ENCODE assay signal across 17 mouse cellular contexts in the genomic region with DNA sequence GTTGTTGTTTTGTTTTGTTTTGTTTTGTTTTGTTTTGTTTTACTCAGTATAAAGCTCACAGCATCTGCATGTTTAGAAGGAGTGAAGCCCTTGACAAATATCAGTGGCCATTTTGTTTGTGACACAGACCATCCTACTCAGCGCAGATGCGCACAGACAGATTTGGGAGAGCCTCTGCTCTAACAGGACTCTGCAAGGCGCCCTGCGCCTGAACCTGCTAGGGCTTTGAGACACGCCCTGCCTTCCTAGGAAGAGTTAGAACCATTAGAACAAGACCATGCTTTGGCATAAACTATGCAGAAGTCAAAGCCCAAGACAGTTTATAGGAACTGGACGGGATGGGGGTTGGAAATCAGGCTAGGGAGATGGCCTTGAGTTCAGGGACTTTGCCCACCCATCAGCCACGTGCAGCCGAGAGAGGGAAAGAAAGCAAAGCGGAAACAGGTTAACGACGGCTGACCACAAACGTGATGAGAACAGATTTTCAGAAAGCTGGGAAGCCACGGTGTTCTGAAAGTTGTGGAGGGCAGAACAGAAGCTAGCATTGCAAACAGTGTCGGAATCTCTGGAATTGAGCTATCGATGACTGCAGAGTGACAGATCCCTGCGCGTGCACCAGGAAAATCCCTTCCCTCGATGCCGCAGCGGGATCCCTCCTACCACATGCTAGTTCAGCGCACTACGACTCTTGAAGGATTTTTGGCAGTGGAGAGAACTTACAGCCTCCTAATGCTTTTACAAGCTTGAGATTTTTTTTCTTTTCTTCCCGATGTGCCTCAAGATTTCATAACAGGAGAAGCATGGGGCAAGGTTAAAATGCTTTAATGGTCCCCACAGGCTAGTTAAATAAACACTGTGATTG.
DNase-seq lines count a peak whose midpoint lies in the region; ATAC-seq and TF ChIP-seq lines count a peak whose summit lies in the region.
"Had no signal": no experiment of that assay in that cellular context is flagged by ENCODE, and none has a peak within 500 bp of the region (broad histone marks: within the 10 kb centered on the region; RNA-seq: fewer than 3 reads in every experiment).

No protein-coding gene starts in this region.

- peak; percentile 35 for DNase-seq in embryo, embryonic 11 days
- DNase-seq in embryo, embryonic 9.5 days (ENCODE audit: extremely low spot score) = no peak
- DNase-seq in lung, embryonic 14.5 days = peak; percentile 56
- no peak for DNase-seq in lung, adult 2 months
- DNase-seq in embryonic facial prominence, embryonic 14.5 days (ENCODE audit: low spot score) = peak; percentile 43
- peak; percentile 10 for DNase-seq in mesoderm, embryonic 11.5 days (ENCODE audit: low read depth, low spot score)
- no peak for DNase-seq in left cerebral cortex, postnatal 10 days (ENCODE audit: extremely low spot score in 1 of 2, low spot score in 2 of 2)
- no peak for DNase-seq in cerebellum, postnatal 4 days (ENCODE audit: low spot score in 2 of 2)
- DNase-seq: adrenal gland, postnatal 10 days; cerebellum, postnatal 14 days; heart, postnatal 14 days; kidney, postnatal 14 days; layer of hippocampus, adult 9-11 months; midbrain, embryonic 14.5 days had no signal

- no peak overlapping the region for H3K4me3 ChIP-seq in lung, embryonic 14.5 days (ENCODE audit: low read depth, low read length)
- H3K4me3 ChIP-seq in lung, adult 2 months (replicated peaks; ENCODE audit: extremely low read depth, low read depth, low read length) = no peak overlapping the region
- no peak overlapping the region for H3K4me3 ChIP-seq in embryonic facial prominence, embryonic 14.5 days (ENCODE audit: low read depth, low read length)
- H3K4me3 ChIP-seq: erythroblast, embryonic 14.5 days; neural tube, embryonic 12.5 days had no signal

- no peak for TF ChIP-seq POLR2A in lung, adult 2 months (IDR thresholded peaks at IDR 0.05; ENCODE audit: borderline replicate concordance, extremely low read depth, low read depth, low read length)

- H3K36me3 ChIP-seq in lung, embryonic 14.5 days (ENCODE audit: insufficient read depth) = no peaks in the 10 kb centered on the region
- 0 out of 2 replicates have a peak, but pooled peaks cover 3% of the 10 kb centered on the region for H3K36me3 ChIP-seq in embryonic facial prominence, embryonic 14.5 days (ENCODE audit: control insufficient read depth, insufficient read depth, low read length)
- H3K36me3 ChIP-seq: neural tube, embryonic 12.5 days had no signal

- no peak for TF ChIP-seq CTCF in lung, embryonic 14.5 days (IDR thresholded peaks at IDR 0.05; ENCODE audit: low read depth)
- TF ChIP-seq CTCF in lung, adult 2 months (IDR thresholded peaks at IDR 0.05; ENCODE audit: insufficient read depth, low read length) = no peak

- no peak overlapping the region for H3K27ac ChIP-seq in lung, embryonic 14.5 days (ENCODE audit: low read depth)
- no peak overlapping the region for H3K27ac ChIP-seq in embryonic facial prominence, embryonic 14.5 days (replicated peaks; ENCODE audit: low read depth, low read length)
- H3K27ac ChIP-seq: neural tube, embryonic 12.5 days had no signal

- WGBS in lung, embryonic 14.5 days = 46% methylated on average over 23 of the region's 23 CpGs
- 51% methylated on average over 23 of the region's 23 CpGs for WGBS in lung, adult 2 months
- 51% methylated on average over 23 of the region's 23 CpGs for WGBS in embryonic facial prominence, embryonic 14.5 days

- no peak overlapping the region for H3K9ac ChIP-seq in lung, embryonic 14.5 days
- no peak overlapping the region for H3K9ac ChIP-seq in embryonic facial prominence, embryonic 14.5 days (ENCODE audit: low read depth, low read length)
- H3K9ac ChIP-seq: neural tube, embryonic 12.5 days had no signal

- no peak for ATAC-seq in lung, embryonic 14.5 days (ENCODE audit: insufficient read depth)
- no peak for ATAC-seq in embryonic facial prominence, embryonic 14.5 days (ENCODE audit: low read depth)
- ATAC-seq: hindbrain, embryonic 16.5 days had no signal

- no peaks in the 10 kb centered on the region for H3K9me3 ChIP-seq in lung, embryonic 14.5 days (ENCODE audit: low read depth, low read length)
- H3K9me3 ChIP-seq in embryonic facial prominence, embryonic 14.5 days (ENCODE audit: control insufficient read depth, low read length) = peaks cover 13% of the 10 kb centered on the region

- intact Hi-C loops in left cerebral cortex, postnatal 10 days (cut with DNase I) = no loop called here

- no peaks in the 10 kb centered on the region for H3K27me3 ChIP-seq in lung, embryonic 14.5 days (ENCODE audit: insufficient read depth, low read length)
- 0 out of 2 replicates have a peak, but pooled peaks cover 3% of the 10 kb centered on the region for H3K27me3 ChIP-seq in embryonic facial prominence, embryonic 14.5 days (replicated peaks; ENCODE audit: control insufficient read depth, insufficient read depth, low read length)
- H3K27me3 ChIP-seq: neural tube, embryonic 12.5 days had no signal

- peaks cover 10% of the 10 kb centered on the region; the same call in 1 of the 2 replicates for H3K4me1 ChIP-seq in lung, embryonic 14.5 days (ENCODE audit: insufficient read depth)
- no peaks in the 10 kb centered on the region for H3K4me1 ChIP-seq in lung, adult 2 months (ENCODE audit: control insufficient read depth, insufficient read depth, low read length)
- H3K4me1 ChIP-seq in embryonic facial prominence, embryonic 14.5 days (ENCODE audit: control insufficient read depth, insufficient read depth, low read length) = no peaks in the 10 kb centered on the region
- H3K4me1 ChIP-seq: neural tube, embryonic 12.5 days had no signal

- H3K4me2 ChIP-seq in lung, embryonic 14.5 days = peak overlapping the region; percentile 46
- peak overlapping the region; percentile 29; the same call in 1 of the 2 replicates for H3K4me2 ChIP-seq in embryonic facial prominence, embryonic 14.5 days (ENCODE audit: low read depth, low read length)
- H3K4me2 ChIP-seq: neural tube, embryonic 12.5 days had no signal

Comparison
In these comparisons a context has a peak if more than half of its experiments do, and no peak if none do; other contexts are left out.
1. DNase-seq: peak in embryo, embryonic 11 days (single experiment), lung, embryonic 14.5 days (single experiment), embryonic facial prominence, embryonic 14.5 days (single experiment) and mesoderm, embryonic 11.5 days (single experiment); none in embryo, embryonic 9.5 days (single experiment), lung, adult 2 months (single experiment), left cerebral cortex, postnatal 10 days (0 of 2) and cerebellum, postnatal 4 days (0 of 2).